Mouse (Mus musculus) embryonic stem cell, embryonic (primary cell): Measurements from ENCODE around the gene H2-Eb2.

ENCODE experiments used
- CTCF ChIA-PET, 4 experiments: fragments of 300-600 bp in 2 of 4; fragments of 350-600 bp in 2 of 4; sonication (Branson Sonifier 250); formaldehyde crosslinking; loops; one replicate each; lab custom pipeline; 2022; ENCODE audit warnings: inconsistent platforms in 2 of 4; lab: Charles Lee
- POLR2A ChIA-PET, 4 experiments: fragments of 300-600 bp in 2 of 4; fragments of 350-600 bp in 2 of 4; sonication (Branson Sonifier 250); formaldehyde crosslinking; loops; one replicate each; lab custom pipeline; 2022; ENCODE audit warnings: antibody characterized with exemption in 4 of 4, inconsistent platforms in 1 of 4; lab: Charles Lee

Gene H2-Eb2

DNA sequence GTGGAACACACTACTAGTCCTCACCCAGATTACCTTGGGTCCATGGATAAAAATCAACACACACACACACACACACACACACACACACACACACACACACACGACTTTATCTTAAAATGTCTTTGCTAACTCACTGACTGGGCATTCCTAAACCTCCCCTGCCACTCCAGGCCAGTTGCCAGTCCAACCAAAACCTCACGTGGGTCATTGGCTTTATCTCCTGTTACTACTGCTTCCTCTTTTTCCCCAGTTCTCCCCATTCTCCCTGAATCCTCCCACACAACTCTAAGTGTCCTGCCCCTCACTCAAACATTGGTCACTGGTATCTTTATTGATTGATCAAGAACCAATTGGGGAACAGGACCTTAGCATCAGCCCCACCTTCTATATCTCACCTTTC, 8.2 kb upstream of the H2-Eb2 start:
- ChIA-PET CTCF (no interaction called here), POLR2A (no interaction called here)

DNA sequence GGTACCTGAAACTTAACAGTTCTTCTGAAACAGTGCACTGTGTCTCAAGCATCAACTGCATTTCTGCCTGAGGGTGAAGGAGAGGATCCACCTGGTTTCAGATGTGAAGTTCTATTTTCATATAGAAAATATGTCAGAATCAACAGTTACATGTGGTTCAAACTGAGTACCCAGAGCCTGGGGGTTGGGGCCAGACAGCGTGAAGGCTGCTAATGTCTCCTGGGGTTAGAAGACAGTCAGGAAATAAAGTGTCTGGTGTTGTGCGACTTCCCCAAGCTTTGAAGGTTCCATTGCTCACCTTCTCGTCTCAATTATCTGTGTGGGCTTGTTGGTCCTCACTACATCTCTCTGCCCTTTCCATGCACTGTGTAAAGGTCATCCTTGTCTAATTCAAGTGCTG, 908 bp downstream of the H2-Eb2 start:
- CTCF ChIA-PET: no interaction called here
- POLR2A ChIA-PET: no interaction called here

DNA sequence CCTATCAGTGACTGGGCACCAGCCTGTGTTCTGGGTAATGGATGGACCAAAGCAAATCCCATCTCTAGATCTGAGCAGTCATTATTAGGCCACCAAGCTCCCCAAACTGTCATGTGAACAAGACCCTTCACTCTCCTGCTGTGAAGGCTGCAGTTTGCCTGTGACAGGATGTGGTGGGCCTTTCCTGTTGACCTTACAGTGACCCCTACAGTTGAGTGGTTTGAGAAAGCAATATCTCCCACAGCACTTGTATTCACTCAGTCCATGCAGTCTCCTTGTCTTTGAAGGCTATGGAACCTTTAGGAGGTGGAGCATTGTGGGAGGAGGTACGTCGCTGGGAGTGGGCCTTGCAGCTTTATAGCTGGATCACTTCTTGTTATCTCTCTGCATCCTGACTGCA, 4.3 kb downstream of the H2-Eb2 start:
- POLR2A ChIA-PET: no interaction called here
- CTCF ChIA-PET: no interaction called here

DNA sequence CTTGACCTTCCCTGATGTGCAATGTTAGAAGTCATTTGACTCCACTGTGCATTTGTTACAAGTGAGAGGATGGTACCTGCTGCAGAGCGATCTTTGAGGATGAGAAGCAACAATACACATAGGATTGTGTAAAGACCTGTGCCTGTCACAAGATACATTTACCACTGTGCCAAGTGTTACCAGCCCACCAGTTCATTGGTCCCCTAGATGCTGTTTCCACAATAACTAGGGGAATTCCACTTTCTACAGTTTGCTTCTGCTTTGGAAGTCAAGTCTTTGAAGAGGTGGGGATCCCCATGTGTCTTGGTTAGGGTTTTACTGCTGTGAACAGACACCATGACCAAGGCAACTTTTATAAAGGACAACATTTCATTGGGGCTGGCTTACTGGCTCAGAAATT, 5.7 kb downstream of the H2-Eb2 start:
- ChIA-PET CTCF (no interaction called here), POLR2A (no interaction called here)

DNA sequence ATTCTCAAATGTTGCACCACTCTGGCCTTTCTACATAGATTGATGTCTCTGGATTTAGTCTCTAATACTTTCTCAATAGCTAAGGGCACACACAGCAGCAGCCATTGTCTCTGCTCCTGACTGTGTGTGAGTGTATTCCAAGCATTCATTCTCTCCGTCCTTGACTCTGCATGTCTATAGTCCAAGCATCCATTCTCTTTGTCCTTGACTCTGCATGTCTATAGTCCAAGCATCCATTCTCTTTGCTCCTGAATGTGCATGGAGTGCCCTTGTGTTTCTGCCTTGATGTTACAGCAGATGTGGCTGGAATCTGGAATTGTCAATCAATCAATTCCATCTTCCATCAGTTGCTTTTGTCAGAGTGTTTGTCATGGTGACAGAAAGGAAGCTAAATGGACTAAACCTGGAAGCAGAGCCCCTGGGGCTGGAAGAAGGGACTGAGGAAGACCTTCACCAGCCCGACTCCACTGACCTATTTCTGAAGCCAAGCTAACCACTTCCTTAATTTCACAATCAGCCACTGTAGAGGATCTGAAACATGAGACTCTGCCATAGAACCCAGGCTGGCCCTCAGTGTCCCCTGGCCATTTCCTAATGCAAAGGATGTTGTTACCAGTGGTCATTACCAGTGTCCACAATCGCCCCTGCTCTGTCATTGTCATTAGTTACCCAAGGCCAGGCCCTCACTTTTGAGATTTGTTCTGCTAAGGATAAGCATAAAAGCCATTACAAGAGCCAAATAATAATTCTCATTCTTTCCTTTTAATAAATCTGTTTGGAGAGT, 15.3 kb downstream of the H2-Eb2 start:
- ChIA-PET CTCF (interaction anchor here (0.6 to 2.5 kb wide), 10 partner anchors 8 to 556 kb away, joined by 3 to 8 read pairs (median 4); no protein-coding TSS in a partner anchor), POLR2A (interaction anchor here in 2 of 4 experiments (0.9 to 1.0 kb wide), 2 partner anchors 20 to 615 kb away, joined by 3 read pairs; no protein-coding TSS in a partner anchor)

DNA sequence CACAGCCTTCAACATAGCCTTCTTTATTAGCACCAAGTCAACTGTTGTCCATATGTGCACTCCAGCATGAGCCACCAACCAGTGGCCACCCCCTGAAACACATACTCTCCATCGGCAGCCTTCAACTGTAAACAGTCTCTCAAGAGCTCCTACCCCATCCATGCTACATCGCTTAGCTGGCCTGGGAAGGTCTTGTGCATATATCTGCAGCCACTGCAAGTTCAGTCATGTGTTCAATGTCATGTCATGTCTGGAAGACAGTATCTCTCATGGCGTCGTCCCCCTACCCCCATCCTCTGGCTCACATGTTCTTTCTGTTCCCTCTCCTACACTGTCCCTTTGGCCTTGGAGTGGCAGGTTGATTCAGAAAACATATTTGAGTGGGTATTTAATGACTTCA, 19.4 kb downstream of the H2-Eb2 start:
- POLR2A ChIA-PET: no interaction called here

DNA sequence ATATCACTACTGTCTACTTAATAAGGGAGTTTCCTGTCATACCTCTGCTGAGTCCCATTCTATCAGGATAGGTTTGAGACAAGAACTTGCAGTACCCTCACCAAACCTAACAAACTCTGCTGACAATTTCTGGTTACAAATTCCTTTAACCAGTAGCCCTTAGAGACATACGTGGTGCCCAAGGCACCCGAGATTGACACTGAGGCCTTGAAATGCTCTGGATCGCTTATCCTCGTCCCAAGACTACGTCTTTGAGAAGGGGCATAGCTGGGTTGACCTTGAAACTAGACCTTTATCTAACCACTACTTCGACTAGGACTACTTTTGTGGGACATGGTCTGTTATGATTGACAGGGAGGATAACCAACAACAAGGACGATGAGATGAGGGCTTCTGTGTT, 20.0 kb downstream of the H2-Eb2 start:
- ChIA-PET POLR2A (no interaction called here), CTCF (no interaction called here)

More for the DNA sequence above, 19.4 kb downstream of the H2-Eb2 start:
- CTCF ChIA-PET: no interaction called here

DNA sequence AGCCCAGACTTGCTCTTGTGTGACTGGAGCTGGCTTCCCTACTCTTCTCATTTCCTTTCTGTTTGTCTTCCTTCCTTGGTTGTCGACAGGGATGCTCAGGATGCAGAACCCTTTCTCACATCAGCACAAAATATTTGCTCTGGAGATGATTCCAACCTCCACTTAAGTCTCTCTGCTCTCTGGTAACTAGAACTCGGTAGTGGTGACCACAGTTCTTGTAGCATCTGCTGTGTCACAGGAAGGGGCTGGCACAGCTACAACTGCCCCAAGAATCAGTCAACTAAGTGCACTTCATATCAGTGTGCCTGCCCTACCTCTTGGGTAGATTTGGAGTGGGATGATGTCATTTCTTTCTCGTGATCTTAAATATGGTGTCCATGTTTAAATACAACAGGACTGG, 20.6 kb downstream of the H2-Eb2 start:
- CTCF ChIA-PET: interaction anchor here in 1 of 4 experiments (1.0 kb wide), 1 partner anchor 95 kb away, joined by 5 read pairs; no protein-coding TSS in a partner anchor
- POLR2A ChIA-PET: no interaction called here

DNA sequence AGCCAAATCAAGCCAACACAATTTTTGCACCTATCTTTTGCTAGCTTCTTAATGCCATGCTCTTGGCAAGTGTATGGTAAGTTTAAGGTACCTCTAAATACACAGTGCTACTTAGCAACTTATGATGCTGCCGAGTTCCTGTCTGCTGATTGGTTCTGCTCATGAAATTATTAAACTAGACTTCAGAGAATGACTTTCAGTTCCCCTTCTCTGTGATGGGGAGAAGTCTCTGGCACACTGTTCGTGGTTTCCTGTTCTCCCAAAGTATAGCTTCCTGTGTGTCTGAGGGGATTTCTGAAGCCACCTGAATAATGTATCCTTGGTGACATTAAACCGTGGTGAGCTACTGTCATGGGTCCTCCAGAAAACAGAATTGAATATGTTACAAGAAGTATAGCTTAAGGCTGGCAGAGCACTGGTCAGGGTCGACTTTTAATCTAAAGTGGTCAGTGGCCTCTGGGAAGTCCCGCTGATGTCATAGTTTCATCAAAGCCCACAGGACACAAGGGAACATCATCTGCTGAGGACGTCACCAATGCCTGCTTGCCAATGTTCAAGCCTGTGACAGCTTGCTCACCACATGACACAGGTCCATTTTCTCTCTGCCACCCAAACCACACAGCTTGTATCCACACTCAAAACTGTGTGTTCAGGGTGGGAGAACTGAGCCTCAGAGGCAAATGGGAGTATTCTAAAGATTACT, 22.3 kb downstream of the H2-Eb2 start:
- ChIA-PET POLR2A (interaction anchor here in 1 of 4 experiments (1.0 to 1.4 kb wide), 2 partner anchors 52 to 86 kb away, joined by 3 read pairs; no protein-coding TSS in a partner anchor), CTCF (interaction anchor here (0.5 to 2.7 kb wide), 8 partner anchors 9 to 98 kb away, joined by 3 to 24 read pairs (median 4); no protein-coding TSS in a partner anchor)

DNA sequence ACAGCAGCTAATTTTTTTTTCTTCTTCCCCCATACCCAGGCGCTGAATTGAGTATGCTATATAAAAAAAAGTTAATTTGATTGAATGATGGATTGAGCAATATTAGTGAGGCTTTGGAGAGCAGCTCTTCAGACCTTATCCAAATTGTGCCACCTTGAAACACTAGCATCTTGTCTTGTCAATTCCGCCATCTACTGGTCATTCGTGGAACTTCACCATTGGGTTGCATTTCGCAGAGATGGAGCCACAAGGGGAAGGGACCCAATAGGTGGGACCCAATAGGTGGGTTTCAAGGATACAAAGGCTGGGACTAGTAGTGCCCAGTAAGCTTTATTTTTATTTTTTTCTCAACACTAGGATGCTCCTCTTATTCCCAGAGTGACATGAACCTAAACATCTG, 24.0 kb downstream of the H2-Eb2 start:
- CTCF ChIA-PET: interaction anchor here (0.6 to 3.1 kb wide), 46 partner anchors 9 to 776 kb away, joined by 3 to 55 read pairs (median 4); partner anchors contain the start of genes BC051142 (in 2 of the 4) and H2-Eb1 (in 1 of the 4)
- POLR2A ChIA-PET: interaction anchor here in 2 of 4 experiments (0.6 to 1.1 kb wide), 5 partner anchors 11 to 280 kb away, joined by 3 to 4 read pairs (median 3); partner anchors contain the start of genes H2-DMa (in 1 of the 2) and Prrt1 (in 1 of the 2)

DNA sequence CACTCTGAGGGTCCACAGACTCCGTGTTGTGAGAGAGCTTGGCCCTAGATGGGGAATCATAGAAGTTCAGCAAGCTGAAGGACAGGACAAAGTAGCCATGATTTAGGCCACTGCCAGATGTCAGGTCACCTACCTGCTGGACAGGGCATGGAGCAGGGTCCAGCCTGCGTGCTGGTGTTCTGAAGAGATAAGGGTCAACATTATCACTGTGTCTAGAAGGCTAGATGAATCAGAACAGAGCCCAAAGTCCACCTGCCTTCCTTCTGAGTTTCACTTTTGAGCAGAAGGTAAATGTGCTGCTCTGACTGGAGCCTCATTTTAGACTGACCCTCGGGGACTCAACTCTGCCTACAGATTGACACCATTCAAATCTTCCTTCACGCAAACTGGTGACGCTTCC, 29.1 kb downstream of the H2-Eb2 start, which contains the start of gene Btnl2:
Gene Btnl2 (plus strand): TSS at position 284 of the 400 bp plus-strand sequence.
- CTCF ChIA-PET: interaction anchor here in 1 of 4 experiments (0.6 kb wide), 1 partner anchor 101 kb away, joined by 13 read pairs; no protein-coding TSS in a partner anchor
- POLR2A ChIA-PET: no interaction called here

DNA sequence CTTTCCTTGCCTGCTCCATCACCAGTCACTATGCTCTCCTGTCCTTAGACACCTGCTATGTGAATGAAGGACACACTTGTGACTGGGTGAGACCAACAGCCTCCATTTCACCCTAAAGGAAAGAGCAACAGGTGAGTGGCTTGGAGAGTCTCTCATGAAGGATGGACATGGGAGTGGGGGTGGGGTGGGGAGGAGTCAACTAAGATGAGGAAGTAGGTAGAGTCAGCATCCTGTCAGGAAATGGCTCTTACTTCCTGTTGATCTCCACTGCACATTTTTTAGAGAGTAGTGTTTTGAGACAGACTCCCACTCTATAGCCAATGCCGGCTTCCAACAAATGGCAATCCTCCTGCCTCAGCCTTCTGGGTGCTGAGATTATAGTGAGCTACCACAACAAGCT, 29.5 kb downstream of the H2-Eb2 start:
- ChIA-PET POLR2A (interaction anchor here in 1 of 4 experiments (1.9 kb wide), 1 partner anchor 11 kb away, joined by 7 read pairs; no protein-coding TSS in a partner anchor), CTCF (interaction anchor here in 2 of 4 experiments (0.6 to 1.2 kb wide), 2 partner anchors 101 to 104 kb away, joined by 3 to 13 read pairs; no protein-coding TSS in a partner anchor)

DNA sequence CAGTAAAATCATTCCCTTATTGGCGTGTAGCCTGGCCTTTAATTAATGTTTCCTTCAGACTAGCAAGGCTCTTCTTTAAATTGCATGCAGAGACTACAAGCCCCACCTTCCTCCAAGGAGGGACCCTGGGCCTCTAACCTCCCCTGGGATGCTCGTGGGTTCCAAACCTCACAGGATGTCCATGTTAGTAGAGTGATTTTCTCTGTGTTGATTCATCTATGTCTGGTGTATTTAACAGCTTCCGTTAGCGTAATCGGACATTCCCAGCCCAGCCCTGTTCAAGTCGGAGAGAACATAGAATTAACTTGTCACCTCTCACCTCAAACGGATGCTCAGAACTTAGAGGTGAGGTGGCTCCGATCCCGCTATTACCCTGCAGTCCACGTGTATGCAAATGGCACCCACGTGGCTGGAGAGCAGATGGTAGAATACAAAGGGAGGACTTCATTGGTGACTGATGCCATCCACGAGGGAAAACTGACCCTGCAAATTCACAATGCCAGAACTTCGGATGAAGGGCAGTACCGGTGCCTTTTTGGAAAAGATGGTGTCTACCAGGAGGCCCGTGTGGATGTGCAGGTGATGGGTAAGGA, 37.6 kb downstream of the H2-Eb2 start:
- CTCF ChIA-PET: interaction anchor here in 1 of 4 experiments (0.6 kb wide), 1 partner anchor 158 kb away, joined by 3 read pairs; no protein-coding TSS in a partner anchor
- POLR2A ChIA-PET: no interaction called here

DNA sequence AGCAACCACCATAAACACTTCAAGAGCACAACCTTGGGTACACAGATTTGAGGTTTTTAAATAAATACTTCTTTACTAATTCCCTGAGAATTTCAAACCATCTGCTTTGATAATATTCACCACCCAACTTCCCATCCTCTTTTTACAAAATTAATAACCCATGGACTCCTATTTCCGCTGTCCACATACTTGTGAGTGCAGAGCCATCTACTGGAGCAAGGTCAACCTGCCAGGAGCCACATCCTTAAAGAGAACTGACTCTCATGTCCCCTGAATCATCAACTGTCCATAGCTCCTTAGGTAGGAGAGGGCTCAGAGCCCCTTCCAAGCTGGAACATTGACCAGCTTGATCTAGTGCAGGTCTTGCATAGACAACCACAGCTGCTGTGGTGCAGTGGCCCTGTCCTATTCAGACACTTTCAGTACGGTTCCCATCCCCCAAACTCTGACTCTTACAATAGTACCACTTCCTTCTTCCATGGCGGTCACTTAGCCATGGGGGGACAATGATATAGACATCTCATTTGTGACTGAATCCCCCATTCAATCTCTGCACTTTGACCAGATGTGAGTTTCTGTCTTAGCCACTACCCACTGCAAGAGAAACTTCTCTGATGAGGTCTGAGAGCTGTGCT, 38.3 kb downstream of the H2-Eb2 start:
- ChIA-PET CTCF (no interaction called here), POLR2A (no interaction called here)

DNA sequence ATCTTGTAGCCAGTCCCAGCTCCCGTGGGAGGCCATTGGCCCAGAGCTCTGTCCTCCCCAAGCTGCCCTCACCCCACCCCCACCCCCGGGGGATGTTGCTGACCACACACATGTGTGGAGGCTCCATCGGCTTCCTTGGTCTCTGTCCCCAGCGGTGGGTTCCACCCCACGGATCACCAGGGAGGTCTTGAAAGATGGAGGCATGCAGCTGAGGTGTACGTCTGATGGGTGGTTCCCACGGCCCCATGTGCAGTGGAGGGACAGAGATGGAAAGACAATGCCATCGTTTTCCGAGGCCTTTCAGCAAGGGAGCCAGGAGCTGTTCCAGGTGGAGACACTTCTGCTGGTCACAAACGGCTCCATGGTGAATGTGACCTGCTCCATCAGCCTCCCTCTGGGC, 39.6 kb downstream of the H2-Eb2 start:
- POLR2A ChIA-PET: interaction anchor here in 1 of 4 experiments (1.4 kb wide), 1 partner anchor 9 kb away, joined by 7 read pairs; no protein-coding TSS in a partner anchor
- CTCF ChIA-PET: no interaction called here

DNA sequence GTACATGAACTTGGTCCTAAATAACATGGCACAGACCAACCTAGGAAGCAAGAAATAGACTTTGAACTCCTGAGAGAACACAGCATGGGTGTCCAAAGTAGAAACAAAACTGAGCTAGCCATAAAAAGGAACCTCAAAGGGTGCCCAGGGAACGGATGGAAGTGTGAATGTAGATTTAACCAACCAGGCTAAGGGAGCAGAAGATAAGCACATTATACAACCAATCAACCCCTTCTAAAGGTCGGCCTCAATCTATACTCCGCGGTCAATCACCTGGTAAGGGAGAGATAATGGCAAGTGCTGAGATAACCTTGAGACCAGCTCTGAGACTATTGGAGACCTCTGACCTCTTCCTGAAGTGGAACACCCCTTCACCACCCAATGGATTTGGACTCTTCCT, 45.1 kb downstream of the H2-Eb2 start:
- ChIA-PET POLR2A (interaction anchor here in 1 of 4 experiments (0.5 kb wide), 1 partner anchor 249 kb away, joined by 3 read pairs; no protein-coding TSS in a partner anchor), CTCF (interaction anchor here in 3 of 4 experiments (0.5 to 1.2 kb wide), 4 partner anchors 12 to 582 kb away, joined by 3 read pairs; no protein-coding TSS in a partner anchor)

DNA sequence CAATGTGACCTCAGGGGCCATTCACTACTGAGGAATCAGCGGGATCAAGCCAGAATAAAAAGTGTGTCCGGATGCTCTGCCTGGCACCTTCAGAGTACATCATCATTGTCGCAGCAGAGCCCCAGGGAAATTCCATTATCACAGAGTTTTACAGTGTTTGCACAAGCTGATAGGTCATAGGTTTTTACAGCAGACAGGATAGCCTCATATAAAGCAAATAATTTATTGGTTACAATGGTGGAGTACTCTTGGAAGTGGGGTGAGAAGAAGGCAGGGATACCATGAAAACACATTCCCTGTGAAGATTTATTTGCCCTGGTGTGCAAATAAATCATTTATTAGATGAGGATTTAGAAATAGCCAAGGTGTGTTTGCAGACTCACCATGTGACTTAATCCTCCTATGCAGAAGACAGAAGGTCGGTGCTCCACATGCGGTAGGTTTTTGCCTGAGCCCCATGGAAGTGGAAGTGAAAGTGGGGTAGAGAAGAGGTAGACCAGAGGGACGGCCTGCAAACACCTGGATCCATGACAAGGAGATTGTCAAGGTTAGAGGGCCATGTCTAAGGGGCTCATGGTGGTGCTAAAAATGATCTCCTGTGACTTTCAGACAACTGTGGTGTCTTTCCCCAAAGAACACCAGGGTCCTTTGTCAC, 47.7 kb downstream of the H2-Eb2 start:
- ChIA-PET CTCF (no interaction called here), POLR2A (no interaction called here)

DNA sequence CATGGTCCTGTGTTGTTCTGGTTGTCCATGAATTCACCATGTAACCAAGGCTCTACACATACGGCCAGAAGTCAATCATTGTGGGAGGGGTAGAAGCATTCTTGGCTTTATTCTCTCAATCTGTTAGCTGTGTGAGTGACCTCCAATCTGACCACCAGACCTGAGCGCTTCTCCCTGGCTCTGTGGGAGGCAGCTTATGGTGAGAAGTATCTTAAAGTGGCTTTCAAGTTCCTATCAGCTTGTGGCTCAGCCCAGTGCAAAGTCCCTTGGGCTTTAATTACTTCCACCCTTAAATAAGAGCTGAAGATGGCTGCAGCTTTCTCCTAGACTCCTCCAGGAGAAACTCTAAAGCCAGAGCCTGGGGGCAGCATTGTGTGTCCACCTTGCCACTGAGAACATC, 51.4 kb downstream of the H2-Eb2 start, which contains the start of gene Btnl1:
Gene Btnl1 (plus strand): TSS at position 286 of the 400 bp plus-strand sequence.
- POLR2A ChIA-PET: interaction anchor here in 1 of 4 experiments (1.0 kb wide), 1 partner anchor 1623 kb away, joined by 4 read pairs; no protein-coding TSS in a partner anchor
- CTCF ChIA-PET: interaction anchor here in 2 of 4 experiments (0.6 to 1.6 kb wide), 5 partner anchors 35 to 407 kb away, joined by 3 to 5 read pairs (median 4); no protein-coding TSS in a partner anchor
